Mouse (Mus musculus): Measurements from ENCODE around the gene Klrg2. TPM values are rescaled to one million over a fixed set of nuclear protein-coding genes. Genes with fewer than 3 reads are reported as not detected.

Klrg2 gene
- total and polyA plus RNA-seq, 3 experiments: 1.0 to 6.2 TPM; not detected in 1

- Histone ChIP-seq H3K27me3 (ENCODE audit: control insufficient read depth in 1 of 2, insufficient read depth in 2 of 2, low read length in 2 of 2) (no peaks in the 10 kb centered on the region), H3K4me1 (ENCODE audit: control insufficient read depth in 1 of 2, insufficient read depth in 2 of 2, low read length in 2 of 2) (peaks cover 14 to 33% of the 10 kb centered on the region in 2 experiments), H3K4me3 (ENCODE audit: control insufficient read depth in 1 of 2, insufficient read depth in 1 of 2, low read depth in 2 of 2, low read length in 2 of 2) (no peak overlapping the region), H3K9ac (ENCODE audit: control insufficient read depth, low read depth, low read length, poor library complexity, severe bottlenecking) (no peak overlapping the region), H3K27ac (ENCODE audit: control insufficient read depth, low read depth, low read length) (peak overlapping the region; percentile 60), H3K36me3 (ENCODE audit: control insufficient read depth in 1 of 2, insufficient read depth in 2 of 2, low read length in 2 of 2) (peaks cover 0 to 24% of the 10 kb centered on the region in 2 experiments; a peak in 2 of 4 replicates), H3K79me2 (ENCODE audit: control insufficient read depth, insufficient read depth, low read length, poor library complexity) (no peaks in the 10 kb centered on the region; the same call in 1 of the 2 replicates), H3K9me3 (replicated peaks; ENCODE audit: insufficient read depth, low read length) (no peaks in the 10 kb centered on the region)
- TF ChIP-seq RAD21 (IDR thresholded peaks at IDR 0.05; ENCODE audit: low read depth, low read length) (no peak), ETS1 (IDR thresholded peaks at IDR 0.05; ENCODE audit: low read depth, low read length) (no peak), ZNF384 (IDR thresholded peaks at IDR 0.05; ENCODE audit: low read depth, low read length) (peak; percentile 91), EP300 (IDR thresholded peaks at IDR 0.05; ENCODE audit: low read depth in 1 of 2, low read length in 2 of 2) (peak in 1 of 2 experiments; percentile 22; a peak in 2 of 4 replicates), CTCF (IDR thresholded peaks at IDR 0.05 in 2 of 3, conservative IDR thresholded peaks at IDR 0.05 in 1 of 3; ENCODE audit: control insufficient read depth in 1 of 3, insufficient read depth in 1 of 3, low read depth in 2 of 3, low read length in 3 of 3, poor library complexity in 1 of 3, severe bottlenecking in 1 of 3) (no peak), NELFE (IDR thresholded peaks at IDR 0.05; ENCODE audit: low read depth, low read length) (no peak), SIN3A (IDR thresholded peaks at IDR 0.05; ENCODE audit: low read length) (no peak)
- DNase-seq (ENCODE audit: low read depth, low spot score): peak; percentile 36
These were observed 35.0 kb upstream of the Klrg2 start for GRCm38 (mm10) chr6:38672011-38672410.

GRCm38 (mm10) chr6:38671270-38671669, 34.2 kb upstream of the Klrg2 start:
- DNase-seq (ENCODE audit: low read depth, low spot score): peak; percentile 68
- Histone ChIP-seq H3K36me3 (ENCODE audit: control insufficient read depth in 1 of 2, insufficient read depth in 2 of 2, low read length in 2 of 2) (peaks cover 0 to 24% of the 10 kb centered on the region in 2 experiments; a peak in 2 of 4 replicates), H3K79me2 (ENCODE audit: control insufficient read depth, insufficient read depth, low read length, poor library complexity) (no peaks in the 10 kb centered on the region), H3K9me3 (replicated peaks; ENCODE audit: insufficient read depth, low read length) (no peaks in the 10 kb centered on the region), H3K27me3 (ENCODE audit: control insufficient read depth in 1 of 2, insufficient read depth in 2 of 2, low read length in 2 of 2) (no peaks in the 10 kb centered on the region), H3K9ac (ENCODE audit: control insufficient read depth, low read depth, low read length, poor library complexity, severe bottlenecking) (no peak overlapping the region), H3K4me3 (ENCODE audit: control insufficient read depth in 1 of 2, insufficient read depth in 1 of 2, low read depth in 2 of 2, low read length in 2 of 2) (no peak overlapping the region), H3K27ac (ENCODE audit: control insufficient read depth, low read depth, low read length) (peak overlapping the region; percentile 60), H3K4me1 (ENCODE audit: control insufficient read depth in 1 of 2, insufficient read depth in 2 of 2, low read length in 2 of 2) (peaks cover 14 to 29% of the 10 kb centered on the region in 2 experiments)
- TF ChIP-seq CTCF (IDR thresholded peaks at IDR 0.05 in 2 of 3, conservative IDR thresholded peaks at IDR 0.05 in 1 of 3; ENCODE audit: control insufficient read depth in 1 of 3, insufficient read depth in 1 of 3, low read depth in 2 of 3, low read length in 3 of 3, poor library complexity in 1 of 3, severe bottlenecking in 1 of 3) (peak in 2 of 3 experiments; percentile 23 to 26; a peak in 3 of 6 replicates), TCF12 (IDR thresholded peaks at IDR 0.05; ENCODE audit: low read depth, low read length) (peak; percentile 74), ETS1 (IDR thresholded peaks at IDR 0.05; ENCODE audit: low read depth, low read length) (peak; percentile 72), TAL1 (IDR thresholded peaks at IDR 0.05; ENCODE audit: low read length) (peak; percentile 77), MEF2A (IDR thresholded peaks at IDR 0.05; ENCODE audit: extremely low read depth, insufficient replicate concordance, low read depth, low read length, poor library complexity, severe bottlenecking) (no peak), EP300 (IDR thresholded peaks at IDR 0.05; ENCODE audit: low read depth in 1 of 2, low read length in 2 of 2) (peak; percentile 83 to 84), RCOR1 (IDR thresholded peaks at IDR 0.05; ENCODE audit: low read depth, low read length) (peak; percentile 52; the same call in 1 of the 2 replicates), NELFE (IDR thresholded peaks at IDR 0.05; ENCODE audit: low read depth, low read length) (no peak), GATA1 (IDR thresholded peaks at IDR 0.05; ENCODE audit: low read depth, low read length) (peak; percentile 75), SIN3A (IDR thresholded peaks at IDR 0.05; ENCODE audit: low read length) (peak; percentile 40; the same call in 1 of the 2 replicates), JUND (IDR thresholded peaks at IDR 0.05; ENCODE audit: low read depth, low read length) (no peak)
